Comparison of ENCODE assay signal across 19 mouse cellular contexts in genomic region chr7:45516846-45517245, GRCm38 (mm10). TPM values are rescaled to one million over a fixed set of nuclear protein-coding genes. Genes with fewer than 3 reads are reported as not detected.
DNase-seq lines count a peak whose midpoint lies in the region; ATAC-seq and TF ChIP-seq lines count a peak whose summit lies in the region.
"Not testable (repeated sequence)": the region's sequence is repeated elsewhere in the genome, so short reads cannot be mapped to it uniquely, and the experiment has no call there.
"Had no signal": no experiment of that assay in that cellular context is flagged by ENCODE, and none has a peak within 500 bp of the region (broad histone marks: within the 10 kb centered on the region; RNA-seq: fewer than 3 reads in every experiment).

No protein-coding gene starts in this region.

- TF ChIP-seq EP300 in heart, postnatal 0 days (IDR thresholded peaks at IDR 0.05; ENCODE audit: low read depth); liver, postnatal 0 days (IDR thresholded peaks at IDR 0.05; ENCODE audit: low read depth): not testable (repeated sequence)

- TF ChIP-seq POLR2A in cortical plate, adult 2 months (IDR thresholded peaks at IDR 0.05; ENCODE audit: extremely low read depth, insufficient read depth, low read length): not testable (repeated sequence)

- not testable (repeated sequence) for H3K4me2 ChIP-seq in heart, postnatal 0 days (ENCODE audit: low read depth, low read length); liver, postnatal 0 days (ENCODE audit: low read depth, low read length); midbrain, postnatal 0 days (ENCODE audit: low read depth, low read length, poor library complexity, severe bottlenecking)

- not testable (repeated sequence) for H3K4me1 ChIP-seq in cortical plate, adult 2 months (ENCODE audit: control insufficient read depth, insufficient read depth, low read length); heart, postnatal 0 days (ENCODE audit: control insufficient read depth, insufficient read depth); midbrain, postnatal 0 days (ENCODE audit: insufficient read depth, low read length)
- H3K4me1 ChIP-seq in liver, postnatal 0 days (ENCODE audit: insufficient read depth): peaks cover 22% of the 10 kb centered on the region

- H3K36me3 ChIP-seq in heart, postnatal 0 days (replicated peaks; ENCODE audit: control insufficient read depth, insufficient read depth, low read length); liver, postnatal 0 days (replicated peaks; ENCODE audit: insufficient read depth, low read length); midbrain, postnatal 0 days (ENCODE audit: insufficient read depth, low read length): not testable (repeated sequence)

- TF ChIP-seq CTCF in cortical plate, adult 2 months (IDR thresholded peaks at IDR 0.05; ENCODE audit: extremely low read depth, insufficient read depth, low read length): 0 out of 2 replicates have a peak, but pooled peaks have one; percentile 1
- peak; percentile 18; the same call in 1 of the 2 replicates for TF ChIP-seq CTCF in heart, postnatal 0 days (IDR thresholded peaks at IDR 0.05; ENCODE audit: low read depth)
- TF ChIP-seq CTCF in layer of hippocampus, adult 2 months (conservative IDR thresholded peaks at IDR 0.05): peak; percentile 71
- TF ChIP-seq CTCF in liver, postnatal 0 days (IDR thresholded peaks at IDR 0.05; ENCODE audit: low read depth): peak; percentile 51
- TF ChIP-seq CTCF in midbrain, postnatal 0 days (IDR thresholded peaks at IDR 0.05): peak; percentile 21; the same call in 1 of the 2 replicates

- peak; percentile 30 to 42 for DNase-seq in B cell, adult 2 months
- not testable (repeated sequence) for DNase-seq in heart, postnatal 0 days (ENCODE audit: low spot score); layer of hippocampus, adult 2 months (ENCODE audit: low spot score in 2 of 2); liver, postnatal 0 days; midbrain, postnatal 0 days (ENCODE audit: low spot score)

- not testable (repeated sequence) for ATAC-seq in heart, postnatal 0 days (ENCODE audit: insufficient read depth, low read depth); liver, postnatal 0 days; midbrain, postnatal 0 days (ENCODE audit: low FRiP score)

- not testable (repeated sequence) for H3K9ac ChIP-seq in heart, postnatal 0 days (replicated peaks; ENCODE audit: low read depth, low read length); liver, postnatal 0 days (replicated peaks); midbrain, postnatal 0 days (replicated peaks; ENCODE audit: low read length, poor library complexity, severe bottlenecking)

- H3K9me3 ChIP-seq in heart, postnatal 0 days (replicated peaks; ENCODE audit: control insufficient read depth, low read length); liver, postnatal 0 days (ENCODE audit: low read length); midbrain, postnatal 0 days (ENCODE audit: low read length): not testable (repeated sequence)

- H3K27ac ChIP-seq in cortical plate, adult 2 months (ENCODE audit: insufficient read depth, low read length); heart, postnatal 0 days (ENCODE audit: low read depth); layer of hippocampus, adult 2 months; liver, postnatal 0 days (ENCODE audit: low read depth); midbrain, postnatal 0 days (ENCODE audit: low read depth, low read length): not testable (repeated sequence)

- 63% methylated on average over 5 of the region's 5 CpGs for WGBS in heart, postnatal 0 days
- 53% methylated on average over 5 of the region's 5 CpGs for WGBS in liver, postnatal 0 days (ENCODE audit: insufficient replicate concordance)
- 79% methylated on average over 5 of the region's 5 CpGs for WGBS in midbrain, postnatal 0 days

- not testable (repeated sequence) for H3K4me3 ChIP-seq in cortical plate, adult 2 months (ENCODE audit: insufficient read depth, low read length); heart, postnatal 0 days (ENCODE audit: low read depth, low read length); layer of hippocampus, adult 2 months; liver, postnatal 0 days (ENCODE audit: low read depth, low read length); midbrain, postnatal 0 days (ENCODE audit: low read depth, low read length)

- H3K27me3 ChIP-seq in heart, postnatal 0 days (ENCODE audit: control insufficient read depth, insufficient read depth, low read length); liver, postnatal 0 days (ENCODE audit: insufficient read depth, low read length); midbrain, postnatal 0 days (ENCODE audit: insufficient read depth, low read length): not testable (repeated sequence)

RNA-seq across cellular contexts. Expression of gene Nucb1, which starts 6.6 kb away (rescaled TPM):
- polyA plus RNA-seq in cortical plate, adult 2 months (2012; rRNA removed): 88.2 and 99.6 TPM in 2 replicates
- total RNA-seq in heart, postnatal 0 days (2014; rRNA removed; ENCODE audit: low replicate concordance): 78.4 and 107 TPM in 2 replicates
- 108 and 110 TPM in 2 replicates for polyA plus RNA-seq in heart, postnatal 0 days (2015; fragmentation: Nextera tagmentation; extraction: Ambion mirVana)
- total RNA-seq in layer of hippocampus, adult 2 months (2021): 10 to 100 TPM; 97.6 to 98.2 TPM
- 91.5 and 103 TPM in 2 replicates for polyA plus RNA-seq in liver, postnatal 0 days (2015; fragmentation: Nextera tagmentation; extraction: Ambion mirVana)
- total RNA-seq in midbrain, postnatal 0 days (2014; rRNA removed): 92.2 and 137 TPM in 2 replicates
- polyA plus RNA-seq in midbrain, postnatal 0 days (2015; fragmentation: Nextera tagmentation; extraction: Ambion mirVana): 137 and 144 TPM in 2 replicates

RNA-seq across cellular contexts. Expression of gene Ppp1r15a, which starts 9.2 kb away (rescaled TPM):
- polyA plus RNA-seq in cortical plate, adult 2 months (2012; rRNA removed): 19.4 and 20.0 TPM in 2 replicates
- 10.6 and 28.8 TPM in 2 replicates for total RNA-seq in heart, postnatal 0 days (2014; rRNA removed; ENCODE audit: low replicate concordance)
- polyA plus RNA-seq in heart, postnatal 0 days (2015; fragmentation: Nextera tagmentation; extraction: Ambion mirVana): 19.2 and 22.8 TPM in 2 replicates
- total RNA-seq in layer of hippocampus, adult 2 months (2021): 10 to 100 TPM; 19.0 to 25.8 TPM
- polyA plus RNA-seq in liver, postnatal 0 days (2015; fragmentation: Nextera tagmentation; extraction: Ambion mirVana): 104 and 113 TPM in 2 replicates
- 17.2 and 17.4 TPM in 2 replicates for total RNA-seq in midbrain, postnatal 0 days (2014; rRNA removed)
- 18.7 and 18.8 TPM in 2 replicates for polyA plus RNA-seq in midbrain, postnatal 0 days (2015; fragmentation: Nextera tagmentation; extraction: Ambion mirVana)

RNA-seq across cellular contexts. Expression of gene Plekha4, which starts 9.3 kb away (rescaled TPM):
- polyA plus RNA-seq in cortical plate, adult 2 months (2012; rRNA removed): 5.1 and 6.3 TPM in 2 replicates
- total RNA-seq in heart, postnatal 0 days (2014; rRNA removed; ENCODE audit: low replicate concordance): 1.3 and 3.4 TPM in 2 replicates
- polyA plus RNA-seq in heart, postnatal 0 days (2015; fragmentation: Nextera tagmentation; extraction: Ambion mirVana): 0.78 and 1.2 TPM in 2 replicates
- total RNA-seq in layer of hippocampus, adult 2 months (2021): under 1 TPM; 0.52 to 0.79 TPM
- polyA plus RNA-seq in liver, postnatal 0 days (2015; fragmentation: Nextera tagmentation; extraction: Ambion mirVana): 0.51 and 0.91 TPM in 2 replicates
- 2.0 and 2.1 TPM in 2 replicates for total RNA-seq in midbrain, postnatal 0 days (2014; rRNA removed)
- 1.2 and 1.6 TPM in 2 replicates for polyA plus RNA-seq in midbrain, postnatal 0 days (2015; fragmentation: Nextera tagmentation; extraction: Ambion mirVana)

RNA-seq across cellular contexts. Expression of gene Dhdh, which starts 28.2 kb away (rescaled TPM):
- 5.9 and 6.5 TPM in 2 replicates for polyA plus RNA-seq in cortical plate, adult 2 months (2012; rRNA removed)
- total RNA-seq in heart, postnatal 0 days (2014; rRNA removed; ENCODE audit: low replicate concordance): 3.4 and 5.6 TPM in 2 replicates
- 5.1 and 5.3 TPM in 2 replicates for polyA plus RNA-seq in heart, postnatal 0 days (2015; fragmentation: Nextera tagmentation; extraction: Ambion mirVana)
- total RNA-seq in layer of hippocampus, adult 2 months (2021): 1 to 10 TPM; 4.3 to 4.4 TPM
- polyA plus RNA-seq in liver, postnatal 0 days (2015; fragmentation: Nextera tagmentation; extraction: Ambion mirVana): 8.4 and 9.5 TPM in 2 replicates
- total RNA-seq in midbrain, postnatal 0 days (2014; rRNA removed): 4.3 TPM in 2 replicates
- polyA plus RNA-seq in midbrain, postnatal 0 days (2015; fragmentation: Nextera tagmentation; extraction: Ambion mirVana): 5.5 and 6.1 TPM in 2 replicates

RNA-seq across cellular contexts. Expression of gene Gm45808, which starts 30.2 kb away (rescaled TPM):
- polyA plus RNA-seq in cortical plate, adult 2 months (2012; rRNA removed): 0.19 TPM in 1 of 2 replicates, not detected in the other
- total RNA-seq in heart, postnatal 0 days (2014; rRNA removed; ENCODE audit: low replicate concordance): 14.2 TPM in 1 of 2 replicates, not detected in the other
- polyA plus RNA-seq in heart, postnatal 0 days (2015; fragmentation: Nextera tagmentation; extraction: Ambion mirVana): 0.18 TPM in 1 of 2 replicates, not detected in the other
- total RNA-seq in layer of hippocampus, adult 2 months (2021): 1 to 10 TPM; 2.1 to 3.1 TPM
- polyA plus RNA-seq in liver, postnatal 0 days (2015; fragmentation: Nextera tagmentation; extraction: Ambion mirVana): 0.15 and 0.33 TPM in 2 replicates
- 0.52 and 1.6 TPM in 2 replicates for total RNA-seq in midbrain, postnatal 0 days (2014; rRNA removed)
- not detected in 2 replicates for polyA plus RNA-seq in midbrain, postnatal 0 days (2015; fragmentation: Nextera tagmentation; extraction: Ambion mirVana)
- total RNA-seq: G1E; hindbrain, postnatal 0 days had no signal
- polyA plus RNA-seq: activated CD4-positive, CD25-positive, alpha-beta regulatory T cell, adult 4 months; embryonic facial prominence, embryonic 11.5 days; embryonic facial prominence, embryonic 14.5 days; forebrain, embryonic 10.5 days; forebrain, embryonic 13.5 days; forebrain, embryonic 16.5 days; G1E; heart, embryonic 12.5 days; heart, embryonic 15.5 days; hindbrain, embryonic 11.5 days; hindbrain, embryonic 14.5 days; hindbrain, postnatal 0 days; inflammation-experienced regulatory T-cells, adult 6 months had no signal

Comparison
In these comparisons a context has a peak if more than half of its experiments do, and no peak if none do; other contexts are left out.
1. CTCF ChIP-seq: peak in every context shown above with its lines; median percentile 71 in layer of hippocampus, adult 2 months; 51 in liver, postnatal 0 days; 21 in midbrain, postnatal 0 days; 18 in heart, postnatal 0 days; 1 in cortical plate, adult 2 months.